Mouse (Mus musculus) hindbrain, postnatal 0 days (tissue): ENCODE measurements around the gene Gm21992. TPM values are rescaled to one million over a fixed set of nuclear protein-coding genes. Genes with fewer than 3 reads are reported as not detected.

ENCODE experiments used
- ATAC-seq: fragments of 200-750 bp; cut with Nextera tagmentation; 2 replicates; pipeline ENCODE4 v1.8.0; 2017; ENCODE audit warnings: mild to moderate bottlenecking, moderate TSS enrichment, moderate library complexity
- DNase-seq: peaks from one replicate; pipeline ENCODE4 v3.0.0-alpha.2; 2015; ENCODE audit warnings: low spot score
- H3K27ac ChIP-seq: fragments of 300-500 bp; sonication (generic); 2 replicates; pipeline ENCODE4 v1.5.1; 2014; ENCODE audit warnings: mild to moderate bottlenecking
- H3K27me3 ChIP-seq: fragments of 300-500 bp; sonication (generic); 2 replicates; pipeline ENCODE4 v1.6.1; 2014; ENCODE audit warnings: low read length, mixed read lengths; ENCODE audit not compliant: insufficient read depth
- H3K36me3 ChIP-seq: fragments of 300-500 bp; sonication (generic); 2 replicates; pipeline ENCODE4 v1.6.1; 2014; ENCODE audit warnings: low read length, mixed read lengths; ENCODE audit not compliant: insufficient read depth
- H3K4me1 ChIP-seq: fragments of 300-500 bp; sonication (generic); 2 replicates; pipeline ENCODE4 v1.6.1; 2014; ENCODE audit warnings: antibody characterized with exemption, low read length, mixed read lengths; ENCODE audit not compliant: insufficient read depth
- H3K4me2 ChIP-seq: fragments of 300-500 bp; sonication (generic); 2 replicates; pipeline ENCODE4 v1.6.1; 2014; ENCODE audit warnings: low read depth, mild to moderate bottlenecking, low read length, moderate library complexity, mixed read lengths
- H3K4me3 ChIP-seq: fragments of 300-500 bp; sonication (generic); 2 replicates; pipeline ENCODE4 v1.5.1; 2014; ENCODE audit warnings: low read length
- H3K9ac ChIP-seq: fragments of 300-500 bp; sonication (generic); replicated peaks from 2 replicates; pipeline ENCODE4 v1.6.1; 2014; ENCODE audit warnings: mild to moderate bottlenecking, low read length, moderate library complexity, mixed read lengths
- H3K9me3 ChIP-seq: fragments of 300-500 bp; sonication (generic); 2 replicates; pipeline ENCODE4 v1.6.1; 2016; ENCODE audit warnings: low read length, mixed read lengths
- CTCF ChIP-seq: IDR thresholded peaks from 2 replicates; pipeline ENCODE4 v1.5.1; 2016; ENCODE audit warnings: antibody characterized with exemption, control low read depth, low read depth
- WGBS: fragments of 180-500 bp; shearing (Covaris S2); extraction: QIAGEN DNeasy Blood & Tissue Kit; methylation state at CpG from one replicate; pipeline ENCODE4 v1.1.7; 2014; 5-methylcytosine and 5-hydroxymethylcytosine counted together
- polyA plus RNA-seq: library from polyadenylated mRNA; unstranded; fragments of >200 nt; fragmentation: Nextera tagmentation; extraction: Ambion mirVana; gene quantifications from 2 replicates; pipeline ENCODE4 v1.2.1, GENCODE M21; 2015
- total RNA-seq: library from RNA; depleted of rRNA; stranded (reverse); fragments of >200 nt; gene quantifications from 2 replicates; pipeline ENCODE4 v1.2.3, GENCODE M21; 2014

Gene Gm21992
- total and polyA plus RNA-seq, 2 experiments from 2014 or later, result 9.8 to 11.9 TPM

- H3K4me2 ChIP-seq, result peak within 1 kb of the TSS; percentile 78
- WGBS, result under 1% methylated on average over 56 of the region's 65 CpGs
Observed at GRCm38 (mm10) chr19:4756193-4756911, 55.1 kb downstream of the Gm21992 start, which contains the start of gene Rbm4b. Rbm4b (plus strand) TSS chr19:4756497.

GRCm38 (mm10) chr19:4755565-4756192 is 55.7 kb downstream of the Gm21992 start:
- no peaks in the 10 kb centered on the region for H3K27me3 ChIP-seq
- peak overlapping the region; percentile 95 for H3K27ac ChIP-seq
- WGBS, result under 1% methylated on average over 10 of the region's 10 CpGs
- DNase-seq, result peak; percentile 94
- peak; percentile 96 for TF ChIP-seq CTCF
- H3K9ac ChIP-seq, result peak overlapping the region; percentile 75
- ATAC-seq, result peak; percentile 58
- H3K9me3 ChIP-seq, result no peaks in the 10 kb centered on the region
- peaks cover 13% of the 10 kb centered on the region; the same call in 1 of the 2 replicates for H3K36me3 ChIP-seq
- H3K4me2 ChIP-seq, result peak overlapping the region; percentile 78
- peak overlapping the region; percentile 76 for H3K4me3 ChIP-seq
- H3K4me1 ChIP-seq, result peaks cover 8% of the 10 kb centered on the region; the same call in 1 of the 2 replicates

More at GRCm38 (mm10) chr19:4756193-4756911, 55.1 kb downstream of the Gm21992 start, which contains the start of gene Rbm4b:
- no peak for TF ChIP-seq CTCF
- Histone ChIP-seq H3K27me3 (no peaks in the 10 kb centered on the region), H3K9me3 (no peaks in the 10 kb centered on the region), H3K27ac (peak within 1 kb of the TSS; percentile 95), H3K9ac (peak within 1 kb of the TSS; percentile 75), H3K4me3 (peak within 1 kb of the TSS; percentile 76), H3K4me1 (peaks cover 8% of the 10 kb centered on the region; the same call in 1 of the 2 replicates), H3K36me3 (peaks cover 6% of the 10 kb centered on the region; the same call in 1 of the 2 replicates)
- DNase-seq (peak; percentile 100), ATAC-seq (peak; percentile 98)

GRCm38 (mm10) chr19:4749975-4750374 is 61.4 kb downstream of the Gm21992 start:
- no peak for TF ChIP-seq CTCF
- no peak overlapping the region for H3K4me3 ChIP-seq
- no peak overlapping the region for H3K9ac ChIP-seq
- H3K9me3 ChIP-seq, result no peaks in the 10 kb centered on the region
- H3K27me3 ChIP-seq, result no peaks in the 10 kb centered on the region
- 85% methylated on average over 6 of the region's 6 CpGs for WGBS
- ATAC-seq (no peak), DNase-seq (no peak)
- H3K36me3 ChIP-seq, result peaks cover 62% of the 10 kb centered on the region
- no peak overlapping the region for H3K4me2 ChIP-seq
- no peaks in the 10 kb centered on the region for H3K4me1 ChIP-seq
- no peak overlapping the region for H3K27ac ChIP-seq

- H3K27ac ChIP-seq, result no peak overlapping the region
- no peaks in the 10 kb centered on the region for H3K27me3 ChIP-seq
- 86% methylated on average over 10 of the region's 10 CpGs for WGBS
- no peaks in the 10 kb centered on the region for H3K4me1 ChIP-seq
- no peak for TF ChIP-seq CTCF
- no peak overlapping the region for H3K9ac ChIP-seq
- no peaks in the 10 kb centered on the region for H3K9me3 ChIP-seq
- DNase-seq (no peak), ATAC-seq (no peak)
- peaks cover 69% of the 10 kb centered on the region for H3K36me3 ChIP-seq
- no peak overlapping the region for H3K4me2 ChIP-seq
- no peak overlapping the region for H3K4me3 ChIP-seq
Observed at GRCm38 (mm10) chr19:4748493-4748892, 62.9 kb downstream of the Gm21992 start.

GRCm38 (mm10) chr19:4747631-4748312 is 63.6 kb downstream of the Gm21992 start:
- WGBS, result 87% methylated on average over 9 of the region's 9 CpGs
- no peak overlapping the region for H3K9ac ChIP-seq
- TF ChIP-seq CTCF, result no peak
- DNase-seq, result no peak
- H3K4me2 ChIP-seq, result no peak overlapping the region
- no peaks in the 10 kb centered on the region for H3K9me3 ChIP-seq
- peaks cover 71% of the 10 kb centered on the region for H3K36me3 ChIP-seq
- ATAC-seq, result no peak
- no peaks in the 10 kb centered on the region for H3K27me3 ChIP-seq
- H3K4me1 ChIP-seq, result no peaks in the 10 kb centered on the region
- H3K4me3 ChIP-seq, result no peak overlapping the region
- no peak overlapping the region for H3K27ac ChIP-seq

- 68% methylated on average over 14 of the region's 14 CpGs for WGBS
- Histone ChIP-seq H3K4me1 (no peaks in the 10 kb centered on the region), H3K27ac (no peak overlapping the region), H3K36me3 (peaks cover 79% of the 10 kb centered on the region), H3K9ac (no peak overlapping the region), H3K27me3 (no peaks in the 10 kb centered on the region), H3K9me3 (no peaks in the 10 kb centered on the region), H3K4me2 (no peak overlapping the region), H3K4me3 (no peak overlapping the region)
- no peak for TF ChIP-seq CTCF
- peak; percentile 19 for DNase-seq
- 0 out of 2 replicates have a peak, but pooled peaks have one; percentile 36 for ATAC-seq
Observed at GRCm38 (mm10) chr19:4746611-4747010, 64.8 kb downstream of the Gm21992 start.
